Mouse (Mus musculus) CD4-positive, CD25-positive, alpha-beta regulatory T cell, adult 4 months (primary cell): ENCODE measurements around the gene Gdpd1. TPM values are rescaled to one million over a fixed set of nuclear protein-coding genes. Genes with fewer than 3 reads are reported as not detected.
"Not testable (repeated sequence)": the region's sequence is repeated elsewhere in the genome, so short reads cannot be mapped to it uniquely, and the experiment has no call there.

Experiments used
- ATAC-seq: one replicate; pipeline ENCODE4 v1.8.0; 2017
- polyA plus RNA-seq, 2 experiments: library from polyadenylated mRNA; unstranded; fragments of 100-300 nt; shearing (Covaris generic); gene quantifications; one replicate each; pipeline ENCODE4 v1.2.1; 2017

Gdpd1 gene
- polyA plus RNA-seq, 2 experiments from 2014 or later = 0.23 to 0.51 TPM

- no peak for ATAC-seq
These were observed 48.5 kb downstream of the Gdpd1 start for GRCm38 (mm10) chr11:87025351-87025750.

GRCm38 (mm10) chr11:87023240-87023639, 50.6 kb downstream of the Gdpd1 start:
- not testable (repeated sequence) for ATAC-seq

GRCm38 (mm10) chr11:87022765-87023164, 51.1 kb downstream of the Gdpd1 start:
- no peak for ATAC-seq

- no peak for ATAC-seq
These were observed 52.3 kb downstream of the Gdpd1 start for GRCm38 (mm10) chr11:87021551-87021950.

GRCm38 (mm10) chr11:87020449-87020848, 53.4 kb downstream of the Gdpd1 start:
- no peak for ATAC-seq

- ATAC-seq = no peak
These were observed 54.4 kb downstream of the Gdpd1 start for GRCm38 (mm10) chr11:87019431-87019830.

GRCm38 (mm10) chr11:87018081-87018480, 55.8 kb downstream of the Gdpd1 start:
- no peak for ATAC-seq

- no peak for ATAC-seq
These were observed 58.2 kb downstream of the Gdpd1 start for GRCm38 (mm10) chr11:87015691-87016090.

GRCm38 (mm10) chr11:87010476-87010875, 63.4 kb downstream of the Gdpd1 start:
- ATAC-seq = peak; percentile 53

GRCm38 (mm10) chr11:87007371-87007770, 66.5 kb downstream of the Gdpd1 start:
- ATAC-seq = no peak

- no peak for ATAC-seq
These were observed 68.7 kb downstream of the Gdpd1 start for GRCm38 (mm10) chr11:87004960-87005755.

GRCm38 (mm10) chr11:87002078-87002829, 71.6 kb downstream of the Gdpd1 start:
- no peak for ATAC-seq

- no peak for ATAC-seq
These were observed 72.6 kb downstream of the Gdpd1 start for GRCm38 (mm10) chr11:87001217-87001616.

GRCm38 (mm10) chr11:86996266-86996665, 77.6 kb downstream of the Gdpd1 start:
- ATAC-seq = no peak

- ATAC-seq = peak; percentile 53
These were observed 78.1 kb downstream of the Gdpd1 start for GRCm38 (mm10) chr11:86995625-86996221.

- peak; percentile 42 for ATAC-seq
These were observed 78.9 kb downstream of the Gdpd1 start for GRCm38 (mm10) chr11:86994791-86995624.

- ATAC-seq = no peak
These were observed 79.5 kb downstream of the Gdpd1 start for GRCm38 (mm10) chr11:86994330-86994729.

- ATAC-seq = peak; percentile 88
These were observed 80.5 kb downstream of the Gdpd1 start, which contains the start of gene Ypel2 for GRCm38 (mm10) chr11:86993041-86994037. Gene Ypel2, minus strand, starts transcription at chr11:86993707.

GRCm38 (mm10) chr11:86992461-86992988, 81.3 kb downstream of the Gdpd1 start:
- no peak for ATAC-seq

- ATAC-seq = no peak
These were observed 82.6 kb downstream of the Gdpd1 start for GRCm38 (mm10) chr11:86991241-86991640.

- ATAC-seq = no peak
These were observed 83.6 kb downstream of the Gdpd1 start for GRCm38 (mm10) chr11:86990309-86990708.
